In the genomic region with DNA sequence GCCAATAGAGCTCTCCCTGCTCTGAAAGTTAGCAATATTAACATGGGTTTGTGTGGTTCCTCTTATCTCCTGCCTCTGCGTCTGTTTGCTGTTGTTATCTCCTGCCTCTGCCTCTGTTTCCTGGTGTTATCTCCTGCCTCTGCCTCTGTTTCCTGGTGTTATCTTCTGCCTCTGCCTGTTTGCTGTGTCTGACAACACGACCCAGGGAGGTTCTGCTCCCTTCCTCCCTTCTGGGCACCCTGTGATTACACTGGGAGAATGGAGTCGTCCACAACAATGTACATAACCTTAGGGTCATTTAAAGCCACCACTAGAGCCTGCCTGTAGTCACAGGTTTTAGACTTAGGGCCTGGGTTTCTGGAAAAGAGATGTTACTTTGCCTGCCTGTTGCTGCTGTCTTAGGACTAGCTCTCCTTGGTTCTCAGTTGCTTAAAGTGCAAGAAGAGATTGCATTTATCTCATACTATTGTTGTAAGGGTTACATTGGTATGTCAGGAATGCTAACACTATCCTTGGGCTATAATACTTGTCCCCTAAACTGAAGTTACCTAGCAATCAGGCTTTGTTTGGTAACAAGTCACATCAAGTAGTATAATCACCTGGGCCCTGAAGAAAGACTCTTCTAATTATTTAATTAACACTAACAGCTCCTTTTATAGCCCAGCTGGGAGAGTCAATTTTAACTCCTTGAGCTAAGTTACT, we compare ENCODE assay signal across 17 mouse cellular contexts. TPM values are rescaled to one million over a fixed set of nuclear protein-coding genes. Genes with fewer than 3 reads are reported as not detected.
DNase-seq lines count a peak whose midpoint lies in the region; ATAC-seq and TF ChIP-seq lines count a peak whose summit lies in the region.
"Had no signal": no experiment of that assay in that cellular context is flagged by ENCODE, and none has a peak within 500 bp of the region (broad histone marks: within the 10 kb centered on the region; RNA-seq: fewer than 3 reads in every experiment).

No protein-coding gene starts in this region.

- peak overlapping the region; percentile 34 for H3K4me2 ChIP-seq in heart, embryonic 14.5 days (ENCODE audit: low read length)
- H3K4me2 ChIP-seq: neural tube, embryonic 12.5 days had no signal

- peak; percentile 25; the same call in 1 of the 2 replicates for ATAC-seq in heart, embryonic 14.5 days (ENCODE audit: insufficient number of reproducible peaks, insufficient read depth, low FRiP score, low read depth)
- ATAC-seq in erythroblast, adult 5-6 weeks (replicated peaks; ENCODE audit: low FRiP score, poor library complexity, severe bottlenecking): peak; percentile 64
- peak; percentile 39 for ATAC-seq in megakaryocyte, adult 5-6 weeks (ENCODE audit: poor library complexity, severe bottlenecking)
- no peak for ATAC-seq in cerebellum, adult (ENCODE audit: insufficient number of reproducible peaks, low FRiP score, low TSS enrichment)
- ATAC-seq: CD4-positive, CD25-positive, alpha-beta regulatory T cell, adult 4 months had no signal

- DNase-seq in heart, adult 2 months: no peak
- peak; percentile 57 for DNase-seq in ES-E14 (ENCODE audit: low read depth, low spot score)
- DNase-seq in kidney, adult 8-10 months: no peak
- no peak for DNase-seq in adipocyte (ENCODE audit: low spot score)
- DNase-seq: adrenal gland, postnatal 10 days; cerebellum, adult 9-10 months; gastrocnemius, postnatal 14 days; kidney, adult 9 months; lung, postnatal 36 days; thymus, adult 2 months had no signal

- H3K27me3 ChIP-seq in heart, embryonic 14.5 days (ENCODE audit: control insufficient read depth, insufficient read depth, low read length): no peaks in the 10 kb centered on the region
- H3K27me3 ChIP-seq in heart, adult 2 months (ENCODE audit: control insufficient read depth, insufficient read depth, low read length): no peaks in the 10 kb centered on the region
- H3K27me3 ChIP-seq: neural tube, embryonic 12.5 days had no signal

- peaks cover 7 to 27% of the 10 kb centered on the region in 2 experiments for H3K4me1 ChIP-seq in heart, embryonic 14.5 days (ENCODE audit: control insufficient read depth in 2 of 2, insufficient read depth in 2 of 2, low read length in 2 of 2)
- H3K4me1 ChIP-seq in heart, adult 2 months (ENCODE audit: control insufficient read depth, insufficient read depth, low read length): peaks cover 12% of the 10 kb centered on the region
- H3K4me1 ChIP-seq in ES-E14 (ENCODE audit: control insufficient read depth in 2 of 2, insufficient read depth in 2 of 2, low read length in 2 of 2, poor library complexity in 1 of 2): peaks cover 3 to 6% of the 10 kb centered on the region in 2 experiments; a peak in 2 of 4 replicates

- intact Hi-C loops in heart, adult 2 months (cut with DNase I): no loop called here

- no peaks in the 10 kb centered on the region for H3K9me3 ChIP-seq in heart, embryonic 14.5 days (ENCODE audit: control insufficient read depth, low read length)
- H3K9me3 ChIP-seq in ES-E14 (ENCODE audit: control insufficient read depth, insufficient read depth, low read depth, low read length): no peaks in the 10 kb centered on the region
- H3K9me3 ChIP-seq: neural tube, embryonic 12.5 days had no signal

- H3K36me3 ChIP-seq in heart, embryonic 14.5 days (ENCODE audit: control insufficient read depth, insufficient read depth, low read length): no peaks in the 10 kb centered on the region
- H3K36me3 ChIP-seq in heart, adult 2 months (ENCODE audit: control insufficient read depth, insufficient read depth, low read length): peaks cover 3% of the 10 kb centered on the region
- H3K36me3 ChIP-seq in ES-E14 (ENCODE audit: control insufficient read depth, insufficient read depth, low read length, poor library complexity, severe bottlenecking): no peaks in the 10 kb centered on the region
- H3K36me3 ChIP-seq: neural tube, embryonic 12.5 days had no signal

- no peak overlapping the region for H3K4me3 ChIP-seq in heart, embryonic 14.5 days (ENCODE audit: control insufficient read depth in 1 of 2, insufficient read depth in 1 of 2, low read depth in 1 of 2, low read length in 2 of 2)
- no peak overlapping the region for H3K4me3 ChIP-seq in heart, adult 2 months
- H3K4me3 ChIP-seq in ES-E14 (ENCODE audit: insufficient read depth in 1 of 2, low read depth in 1 of 2, low read length in 2 of 2, poor library complexity in 1 of 2, severe bottlenecking in 1 of 2): no peak overlapping the region
- H3K4me3 ChIP-seq: neural tube, embryonic 12.5 days had no signal

- TF ChIP-seq EP300 in heart, adult 2 months (IDR thresholded peaks at IDR 0.05; ENCODE audit: insufficient read depth, low read depth, low read length): no peak

- peak overlapping the region; percentile 14 to 62; a peak in 3 of 4 replicates for H3K27ac ChIP-seq in heart, embryonic 14.5 days (replicated peaks in 1 of 2; ENCODE audit: control insufficient read depth in 1 of 2, insufficient read depth in 1 of 2, low read depth in 2 of 2, low read length in 2 of 2)
- no peak overlapping the region for H3K27ac ChIP-seq in heart, adult 2 months
- H3K27ac ChIP-seq in ES-E14 (ENCODE audit: insufficient read depth, low read depth, low read length, poor library complexity, severe bottlenecking): peak overlapping the region; percentile 75
- H3K27ac ChIP-seq: neural tube, embryonic 12.5 days had no signal

- WGBS in heart, embryonic 14.5 days: 1% methylated on average over 3 of the region's 3 CpGs
- WGBS in heart, adult 2 months: 11% methylated on average over 3 of the region's 3 CpGs

- no peak for TF ChIP-seq CTCF in heart, adult 2 months (IDR thresholded peaks at IDR 0.05)

- no peaks in the 10 kb centered on the region for H3K79me2 ChIP-seq in heart, adult 2 months (replicated peaks; ENCODE audit: control insufficient read depth, insufficient read depth, low read length)

- no peak for TF ChIP-seq POLR2A in heart, adult 2 months (IDR thresholded peaks at IDR 0.05; ENCODE audit: insufficient read depth, low read depth, low read length)

- in situ Hi-C loops in ES-E14 (cut with MboI; ENCODE audit: low sequenced_read_pairs in 2 of 2, unreplicated experiment in 2 of 2): no loop called here

- H3K9ac ChIP-seq in heart, embryonic 14.5 days (ENCODE audit: low read length): no peak overlapping the region
- H3K9ac ChIP-seq in heart, adult 2 months (ENCODE audit: low read depth, low read length): no peak overlapping the region
- H3K9ac ChIP-seq in ES-E14 (ENCODE audit: insufficient read depth, low read depth, low read length, poor library complexity, severe bottlenecking): no peak overlapping the region
- H3K9ac ChIP-seq: neural tube, embryonic 12.5 days had no signal

TF ChIP-seq in ES-E14, 5 proteins besides CTCF, POLR2A, EP300 and RAD21:
- no peak for TF ChIP-seq ZNF384 (IDR thresholded peaks at IDR 0.05; ENCODE audit: low read depth, low read length)
- 0 out of 2 replicates have a peak, but pooled peaks have one; percentile 39 for TF ChIP-seq CHD2 (IDR thresholded peaks at IDR 0.05; ENCODE audit: low read depth, low read length)

RNA-seq across cellular contexts. Expression of gene Cd59a, which starts 3.1 kb away (rescaled TPM):
- polyA plus RNA-seq in heart, embryonic 14.5 days (2014; fragmentation: Nextera tagmentation; extraction: Ambion mirVana): 69.0 and 69.7 TPM in 2 replicates
- total RNA-seq in heart, adult 2 months (2021): 10 to 100 TPM; 48.9 to 53.9 TPM
- polyA plus RNA-seq in heart, adult 2 months (2012; rRNA removed): 40.1 and 97.1 TPM in 2 replicates
- total RNA-seq in ES-E14 (2012; rRNA removed): 6.4 and 7.3 TPM in 2 replicates
- total RNA-seq in erythroblast, adult 5-6 weeks (2015; ENCODE audit: low replicate concordance): 103 and 127 TPM in 2 replicates
- 72.6 and 76.9 TPM in 2 replicates for total RNA-seq in erythroblast, adult 5-6 weeks (2017; ENCODE audit: low replicate concordance)
- total RNA-seq in megakaryocyte, adult 5-6 weeks (2015): 0.13 and 1.8 TPM in 2 replicates
- 0.15 and 1.2 TPM in 2 replicates for total RNA-seq in megakaryocyte, adult 5-6 weeks (2017)

RNA-seq across cellular contexts. Expression of gene A930018P22Rik, which starts 23.9 kb away (rescaled TPM):
- polyA plus RNA-seq in heart, embryonic 14.5 days (2014; fragmentation: Nextera tagmentation; extraction: Ambion mirVana): 0.59 TPM in 1 of 2 replicates, not detected in the other
- total RNA-seq in heart, adult 2 months (2021): under 1 TPM; 0.48 to 0.63 TPM
- not detected in 2 replicates for polyA plus RNA-seq in heart, adult 2 months (2012; rRNA removed)
- total RNA-seq in ES-E14 (2012; rRNA removed): 0.32 TPM in 1 of 2 replicates, not detected in the other
- total RNA-seq in erythroblast, adult 5-6 weeks (2015; ENCODE audit: low replicate concordance): not detected in 2 replicates
- not detected in 2 replicates for total RNA-seq in erythroblast, adult 5-6 weeks (2017; ENCODE audit: low replicate concordance)
- total RNA-seq in megakaryocyte, adult 5-6 weeks (2015): not detected in 2 replicates
- total RNA-seq in megakaryocyte, adult 5-6 weeks (2017): not detected in 2 replicates
- total RNA-seq: layer of hippocampus, postnatal 14 days had no signal
- polyA plus RNA-seq: CD4-positive, CD25-positive, alpha-beta regulatory T cell, adult 4 months; thymus, adult 2 months had no signal

RNA-seq across cellular contexts. Expression of gene Cd59b, which starts 29.0 kb away (rescaled TPM):
- 3.0 and 6.4 TPM in 2 replicates for polyA plus RNA-seq in heart, embryonic 14.5 days (2014; fragmentation: Nextera tagmentation; extraction: Ambion mirVana)
- 1 to 10 TPM; 3.1 to 3.3 TPM for total RNA-seq in heart, adult 2 months (2021)
- 6.9 and 19.4 TPM in 2 replicates for polyA plus RNA-seq in heart, adult 2 months (2012; rRNA removed)
- 2.4 and 3.5 TPM in 2 replicates for total RNA-seq in ES-E14 (2012; rRNA removed)
- 15.5 and 54.2 TPM in 2 replicates for total RNA-seq in erythroblast, adult 5-6 weeks (2015; ENCODE audit: low replicate concordance)
- 6.6 and 15.5 TPM in 2 replicates for total RNA-seq in erythroblast, adult 5-6 weeks (2017; ENCODE audit: low replicate concordance)
- total RNA-seq in megakaryocyte, adult 5-6 weeks (2015): 0.62 TPM in 1 of 2 replicates, not detected in the other
- total RNA-seq in megakaryocyte, adult 5-6 weeks (2017): 3.6 TPM in 1 of 2 replicates, not detected in the other

RNA-seq across cellular contexts. Expression of gene Gm10799, which starts 30.3 kb away (rescaled TPM):
- polyA plus RNA-seq in heart, embryonic 14.5 days (2014; fragmentation: Nextera tagmentation; extraction: Ambion mirVana): not detected in 2 replicates
- total RNA-seq in heart, adult 2 months (2021): not detected
- polyA plus RNA-seq in heart, adult 2 months (2012; rRNA removed): not detected in 2 replicates
- total RNA-seq in ES-E14 (2012; rRNA removed): not detected in 2 replicates
- not detected in 2 replicates for total RNA-seq in erythroblast, adult 5-6 weeks (2015; ENCODE audit: low replicate concordance)
- total RNA-seq in erythroblast, adult 5-6 weeks (2017; ENCODE audit: low replicate concordance): not detected in 2 replicates
- total RNA-seq in megakaryocyte, adult 5-6 weeks (2015): not detected in 2 replicates
- not detected in 2 replicates for total RNA-seq in megakaryocyte, adult 5-6 weeks (2017)
- total RNA-seq: adrenal gland, postnatal 10 days; gastrocnemius, postnatal 14 days; layer of hippocampus, postnatal 14 days had no signal
- polyA plus RNA-seq: CD4-positive, CD25-positive, alpha-beta regulatory T cell, adult 4 months; neural tube, embryonic 12.5 days; thymus, adult 2 months had no signal

RNA-seq across cellular contexts. Expression of gene Gm10912, which starts 33.1 kb away (rescaled TPM):
- 0.12 TPM in 1 of 2 replicates, not detected in the other for polyA plus RNA-seq in heart, embryonic 14.5 days (2014; fragmentation: Nextera tagmentation; extraction: Ambion mirVana)
- total RNA-seq in heart, adult 2 months (2021): under 1 TPM; 0.14 to 0.31 TPM
- 0.15 and 0.20 TPM in 2 replicates for polyA plus RNA-seq in heart, adult 2 months (2012; rRNA removed)
- total RNA-seq in ES-E14 (2012; rRNA removed): not detected in 2 replicates
- total RNA-seq in erythroblast, adult 5-6 weeks (2015; ENCODE audit: low replicate concordance): 1.5 TPM in 1 of 2 replicates, not detected in the other
- total RNA-seq in erythroblast, adult 5-6 weeks (2017; ENCODE audit: low replicate concordance): 0.26 and 2.8 TPM in 2 replicates
- not detected in 2 replicates for total RNA-seq in megakaryocyte, adult 5-6 weeks (2015)
- not detected in 2 replicates for total RNA-seq in megakaryocyte, adult 5-6 weeks (2017)
- total RNA-seq: layer of hippocampus, postnatal 14 days had no signal
- polyA plus RNA-seq: neural tube, embryonic 12.5 days had no signal
